Mouse (Mus musculus) adrenal gland, postnatal 4 days (tissue): ENCODE data around the gene Map3k7. TPM values are rescaled to one million over a fixed set of nuclear protein-coding genes. Genes with fewer than 3 reads are reported as not detected.

Source experiments
- DNase-seq, 2 experiments: peaks; one replicate each; pipeline ENCODE4 v3.0.0; 2021 to 2022; ENCODE audit warnings: low spot score in 2 of 2, mixed read lengths in 2 of 2
- long read RNA-seq, 2 experiments: library from polyadenylated mRNA; stranded (forward); transcript quantifications; one replicate each; pipeline ENCODE4 v2.0.0; 2021
- total RNA-seq, 2 experiments: library from RNA; stranded (reverse); gene quantifications; 2 replicates each; pipeline ENCODE4 v1.2.3; 2021

The Map3k7 gene
- total RNA-seq: 10 to 100 TPM; 47.8 to 55.2 TPM
- long read RNA-seq, experiment 1, full-length matches to known transcripts: 13 of 17 reads
- long read RNA-seq, experiment 1, partial matches to known transcripts: 1 of 17 reads
- long read RNA-seq, experiment 1, other reads (novel, unspliced or antisense): 3 of 17 reads
- long read RNA-seq, experiment 2, full-length matches to known transcripts: 29 of 34 reads
- long read RNA-seq, experiment 2, partial matches to known transcripts: 1 of 34 reads
- long read RNA-seq, experiment 2, other reads (novel, unspliced or antisense): 4 of 34 reads

GRCm38 (mm10) chr4:31963354-31964193 lies at the start of gene Map3k7:
Gene Map3k7 (plus strand): TSS chr4:31964097.
- DNase-seq: peak; percentile 90 to 93

GRCm38 (mm10) chr4:31915114-31915513 lies 48.8 kb upstream of the Map3k7 start:
- no peak for DNase-seq

- DNase-seq: no peak
These were observed 45.2 kb upstream of the Map3k7 start for GRCm38 (mm10) chr4:31918717-31919116.

- no peak for DNase-seq
These were observed 41.7 kb upstream of the Map3k7 start for GRCm38 (mm10) chr4:31922215-31922614.

- DNase-seq: no peak
These were observed 40.5 kb upstream of the Map3k7 start for GRCm38 (mm10) chr4:31923437-31923836.

- no peak for DNase-seq
These were observed 39.4 kb upstream of the Map3k7 start for GRCm38 (mm10) chr4:31924301-31925185.

GRCm38 (mm10) chr4:31933171-31933570 lies 30.7 kb upstream of the Map3k7 start:
- no peak for DNase-seq

- no peak for DNase-seq
These were observed 28.0 kb upstream of the Map3k7 start for GRCm38 (mm10) chr4:31935831-31936306.

- DNase-seq: no peak
These were observed 27.5 kb upstream of the Map3k7 start for GRCm38 (mm10) chr4:31936358-31936757.

GRCm38 (mm10) chr4:31936911-31937375 lies 27.0 kb upstream of the Map3k7 start:
- DNase-seq: no peak

GRCm38 (mm10) chr4:31937376-31938281 lies 26.3 kb upstream of the Map3k7 start:
- DNase-seq: no peak

GRCm38 (mm10) chr4:31938416-31939106 lies 25.3 kb upstream of the Map3k7 start:
- no peak for DNase-seq

- DNase-seq: no peak
These were observed 22.3 kb upstream of the Map3k7 start for GRCm38 (mm10) chr4:31941616-31942015.

- no peak for DNase-seq
These were observed 20.9 kb upstream of the Map3k7 start for GRCm38 (mm10) chr4:31943045-31943444.

- no peak for DNase-seq
These were observed 438 bp downstream of the Map3k7 start for GRCm38 (mm10) chr4:31964194-31964875.

GRCm38 (mm10) chr4:31965208-31965607 lies 1.3 kb downstream of the Map3k7 start:
- no peak for DNase-seq

- no peak for DNase-seq
These were observed 7.5 kb downstream of the Map3k7 start for GRCm38 (mm10) chr4:31971437-31971836.

- no peak for DNase-seq
These were observed 8.3 kb downstream of the Map3k7 start for GRCm38 (mm10) chr4:31972181-31972580.
